Mouse (Mus musculus) cerebellum, adult 2 months (tissue): ENCODE data around the gene Dner.

Source experiments
- CTCF ChIP-seq: fragments of 200-500 bp; IDR thresholded peaks from 2 replicates; pipeline ENCODE4 v1.5.1; 2011; ENCODE audit warnings: low read depth, mild to moderate bottlenecking, control low read depth, low read length, moderate library complexity, borderline replicate concordance; ENCODE audit not compliant: insufficient read depth
- POLR2A ChIP-seq: fragments of 200-500 bp; IDR thresholded peaks from 2 replicates; pipeline ENCODE4 v1.6.1; 2011; ENCODE audit warnings: low read length, control low read depth, borderline replicate concordance; ENCODE audit not compliant: insufficient read depth

DNA sequence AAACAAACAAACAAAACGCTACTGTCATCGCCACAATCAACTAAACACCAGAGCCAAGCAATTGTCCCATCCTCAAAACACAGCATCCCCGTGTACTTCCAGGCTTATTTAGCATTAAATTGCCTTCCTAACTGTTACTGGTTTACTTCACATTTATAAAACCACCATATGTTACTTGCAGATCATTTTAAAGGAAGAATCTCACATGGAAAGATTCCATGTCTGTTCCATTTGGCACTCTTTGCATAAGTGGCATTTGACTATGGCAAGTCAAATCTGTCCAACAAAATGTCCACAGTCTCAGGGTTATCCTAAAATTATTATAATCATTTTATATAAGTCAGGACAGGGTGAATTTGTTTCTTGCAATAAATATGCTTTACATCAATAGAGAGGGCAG is 299.2 kb downstream of the Dner start:
- no peak for TF ChIP-seq CTCF
- no peak for TF ChIP-seq POLR2A
